Mouse (Mus musculus) heart, postnatal 10 days (tissue): Measurements from ENCODE around the gene Tmem115. TPM values are rescaled to one million over a fixed set of nuclear protein-coding genes. Genes with fewer than 3 reads are reported as not detected.
A peak's percentile ranks its signal among the peaks of the same experiment; 100 is the strongest.
"Not testable (repeated sequence)": the region's sequence is repeated elsewhere in the genome, so short reads cannot be mapped to it uniquely, and the experiment has no call there.

Experiments used
- DNase-seq, 2 experiments: peaks; one replicate each; pipeline ENCODE4 v3.0.0; 2021
- intact Hi-C: fragments of 180-260 bp; cut with DNase I; formaldehyde crosslinking; loops from one replicate; pipeline ENCODE4 v1.15.1; 2025
- total RNA-seq, 2 experiments: library from RNA; stranded (reverse); gene quantifications; 2 replicates each; pipeline ENCODE4 v1.2.3; 2021

Tmem115 gene
- total RNA-seq, 2 experiments from 2014 or later: 25.0 to 26.5 TPM

DNA sequence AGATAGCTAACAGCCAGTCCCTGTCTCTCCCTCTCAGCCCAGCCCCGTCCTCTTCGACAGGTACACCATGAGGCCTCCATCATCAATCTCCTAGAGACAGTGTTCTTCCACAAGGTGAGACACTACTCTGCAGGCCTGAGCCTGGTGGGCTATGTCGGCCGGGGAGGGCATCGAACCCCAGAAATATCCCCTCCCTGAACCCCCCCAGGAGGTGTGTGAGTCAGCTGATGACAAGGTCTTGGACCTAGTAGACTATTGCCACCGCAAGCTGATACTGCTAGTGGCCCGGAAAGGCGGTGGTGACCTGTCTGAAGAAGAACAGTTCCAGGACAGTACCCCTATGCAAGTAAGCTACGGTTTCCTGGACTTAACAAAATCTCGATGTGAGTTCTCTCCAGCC is 15.1 kb downstream of the Tmem115 start:
- intact Hi-C loops: no loop called here
- DNase-seq: no peak

DNA sequence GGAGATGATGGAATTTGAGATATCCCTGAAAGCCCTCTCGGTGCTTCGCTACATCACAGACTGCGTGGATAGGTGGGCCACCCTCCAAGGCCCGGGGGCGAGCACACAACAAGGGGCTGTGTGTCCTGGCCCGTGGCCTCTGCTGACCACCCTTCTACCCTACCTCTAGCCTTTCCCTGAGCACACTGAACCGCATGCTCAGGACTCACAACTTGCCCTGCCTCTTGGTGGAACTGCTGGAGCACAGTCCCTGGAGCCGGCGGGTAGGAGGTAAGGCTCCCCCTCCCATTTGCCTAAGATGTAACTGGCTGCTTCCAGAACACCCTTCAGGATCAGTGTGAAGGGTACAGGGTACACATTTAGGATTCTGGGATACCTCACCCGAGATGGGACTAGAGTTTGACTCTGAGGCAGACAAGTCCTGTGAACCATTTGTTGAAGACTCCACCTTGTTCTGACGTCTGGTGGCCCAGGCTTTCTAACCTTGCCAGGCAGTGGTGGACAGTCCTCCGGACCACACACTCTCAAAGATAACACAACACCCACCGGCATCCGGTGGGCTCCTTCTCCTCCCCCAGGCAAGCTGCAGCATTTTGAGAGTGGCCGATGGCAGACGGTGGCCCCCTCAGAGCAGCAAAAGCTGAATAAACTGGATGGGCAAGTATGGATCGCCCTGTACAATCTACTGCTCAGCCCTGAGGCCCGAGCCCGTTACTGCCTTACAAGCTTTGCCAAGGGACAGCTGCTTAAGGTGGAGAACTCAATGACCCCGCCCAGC is 15.7 kb downstream of the Tmem115 start:
- intact Hi-C loops: no loop called here
- DNase-seq: no peak

DNA sequence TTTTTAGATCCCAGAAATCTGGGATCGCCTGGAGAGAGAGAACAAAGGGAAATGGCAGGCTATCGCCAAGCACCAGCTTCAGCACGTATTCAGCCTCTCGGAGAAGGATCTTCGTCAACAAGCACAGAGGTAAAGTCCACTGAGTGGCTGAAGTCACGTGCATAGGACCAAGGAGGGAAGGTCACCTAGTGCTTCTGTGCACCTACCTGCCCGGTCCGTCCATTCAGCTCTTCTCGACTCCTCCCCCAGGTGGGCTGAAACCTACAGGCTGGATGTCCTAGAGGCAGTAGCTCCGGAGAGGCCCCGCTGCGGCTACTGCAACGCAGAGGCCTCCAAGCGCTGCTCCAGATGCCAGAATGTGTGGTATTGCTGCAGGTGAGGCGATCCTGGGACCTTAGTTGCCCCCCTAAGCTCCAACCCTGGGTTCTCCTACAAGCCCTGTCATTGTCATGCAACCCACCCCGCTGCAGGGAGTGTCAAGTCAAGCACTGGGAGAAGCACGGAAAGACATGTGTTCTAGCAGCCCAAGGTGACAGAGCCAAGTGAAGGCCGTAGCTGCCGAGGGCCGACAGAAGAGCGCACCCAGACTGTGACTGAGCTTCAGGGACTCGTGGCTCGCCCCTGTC is 16.9 kb downstream of the Tmem115 start:
- intact Hi-C loops: no loop called here
- DNase-seq: no peak

DNA sequence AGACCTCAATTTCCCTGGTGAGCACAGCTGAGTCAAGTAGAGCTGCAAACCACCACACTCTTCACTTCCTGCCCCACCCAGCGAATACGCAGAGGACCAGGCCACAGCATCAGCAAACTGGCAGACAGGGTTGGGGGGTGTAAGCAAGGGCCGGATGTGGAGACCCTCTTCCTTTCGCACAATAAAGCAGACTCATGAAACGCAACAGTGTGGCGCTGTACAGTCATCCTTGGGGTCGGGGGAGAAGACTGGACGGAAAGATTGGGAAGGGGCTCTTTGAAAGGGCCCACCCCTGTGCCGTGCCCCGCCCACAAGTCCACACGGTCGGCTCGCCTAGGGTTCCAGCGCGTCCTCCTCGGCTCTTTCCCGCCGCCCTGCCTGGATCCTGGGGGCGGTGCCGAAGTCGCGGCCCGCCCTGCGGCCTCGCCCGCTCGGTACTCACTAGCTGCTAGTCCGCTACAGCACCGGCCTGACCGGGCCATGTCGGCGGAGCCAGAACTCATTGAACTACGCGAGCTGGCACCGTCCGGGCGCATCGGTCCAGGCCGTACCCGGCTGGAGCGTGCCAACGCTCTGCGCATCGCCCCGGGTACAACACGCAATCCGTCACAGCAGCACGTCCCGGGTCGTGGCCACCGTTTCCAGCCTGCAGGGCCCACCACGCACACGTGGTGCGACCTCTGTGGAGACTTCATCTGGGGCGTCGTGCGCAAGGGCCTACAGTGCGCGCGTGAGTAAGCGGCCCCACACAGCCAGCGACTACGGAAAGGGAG is 17.6 kb downstream of the Tmem115 start, which contains the start of gene Rassf1:
Rassf1 (plus strand) TSS at position 439 of the 773 bp plus-strand sequence.
- intact Hi-C loops: no loop called here

DNA sequence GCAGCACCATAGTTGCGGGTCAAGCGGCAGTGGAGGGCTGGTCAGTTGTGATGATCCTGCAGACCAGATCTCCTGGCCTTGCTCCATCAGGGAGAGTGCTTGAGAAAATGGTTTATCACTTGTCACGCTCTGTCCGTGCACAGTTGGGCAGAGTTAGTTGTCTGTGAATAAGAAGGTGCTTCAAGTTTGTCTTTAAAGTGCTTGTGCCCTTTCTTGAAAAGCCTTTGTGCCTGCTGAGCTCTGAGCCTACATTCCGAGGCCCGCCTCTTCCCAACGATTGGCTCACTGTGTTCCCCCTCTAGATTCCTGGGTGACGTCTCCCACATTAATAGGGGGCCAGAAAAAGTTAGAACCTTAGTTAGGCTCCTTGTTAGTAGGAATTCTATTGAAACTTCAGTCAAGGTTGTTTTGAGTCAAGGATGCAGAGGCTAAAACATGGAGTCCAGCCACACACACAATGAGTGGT is 18.2 kb downstream of the Tmem115 start:
- intact Hi-C loops: no loop called here
- DNase-seq: no peak

More for the DNA sequence above, 17.6 kb downstream of the Tmem115 start, which contains the start of gene Rassf1:
- DNase-seq: peak; percentile 76 to 81

DNA sequence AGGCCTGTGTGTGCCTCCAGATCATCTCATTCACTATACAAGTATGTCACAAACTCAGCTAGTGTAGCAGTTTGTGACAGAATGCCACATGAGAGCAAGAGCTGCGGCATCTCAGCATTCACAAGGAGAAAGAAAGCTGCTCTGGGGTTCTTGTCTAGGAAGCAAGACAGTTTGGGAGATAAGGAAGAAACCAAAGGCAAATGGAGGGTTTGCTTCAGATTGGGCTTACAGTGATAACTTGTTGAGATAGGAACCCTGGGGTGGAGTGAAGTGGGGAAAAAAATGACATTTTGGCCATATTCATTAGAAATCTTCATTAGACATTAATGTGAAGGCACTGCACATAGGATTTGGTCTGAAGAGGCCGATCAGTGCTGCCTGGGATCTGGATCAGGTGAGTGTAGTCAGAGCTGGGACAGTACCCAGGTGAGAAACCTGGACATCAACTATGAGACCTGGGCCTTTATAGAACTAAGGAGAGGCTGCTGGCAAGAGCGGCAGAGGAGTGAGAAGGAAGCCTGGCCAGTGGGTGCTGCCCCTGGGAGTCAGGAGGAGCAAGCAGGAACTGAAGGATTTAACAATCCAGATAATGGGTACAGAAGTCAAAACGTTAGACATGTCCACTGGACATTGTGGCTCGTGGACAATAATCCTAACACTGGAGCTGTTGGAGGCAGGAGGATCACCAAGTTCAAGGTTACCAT is 19.1 kb downstream of the Tmem115 start:
- DNase-seq: no peak
- intact Hi-C loops: no loop called here

DNA sequence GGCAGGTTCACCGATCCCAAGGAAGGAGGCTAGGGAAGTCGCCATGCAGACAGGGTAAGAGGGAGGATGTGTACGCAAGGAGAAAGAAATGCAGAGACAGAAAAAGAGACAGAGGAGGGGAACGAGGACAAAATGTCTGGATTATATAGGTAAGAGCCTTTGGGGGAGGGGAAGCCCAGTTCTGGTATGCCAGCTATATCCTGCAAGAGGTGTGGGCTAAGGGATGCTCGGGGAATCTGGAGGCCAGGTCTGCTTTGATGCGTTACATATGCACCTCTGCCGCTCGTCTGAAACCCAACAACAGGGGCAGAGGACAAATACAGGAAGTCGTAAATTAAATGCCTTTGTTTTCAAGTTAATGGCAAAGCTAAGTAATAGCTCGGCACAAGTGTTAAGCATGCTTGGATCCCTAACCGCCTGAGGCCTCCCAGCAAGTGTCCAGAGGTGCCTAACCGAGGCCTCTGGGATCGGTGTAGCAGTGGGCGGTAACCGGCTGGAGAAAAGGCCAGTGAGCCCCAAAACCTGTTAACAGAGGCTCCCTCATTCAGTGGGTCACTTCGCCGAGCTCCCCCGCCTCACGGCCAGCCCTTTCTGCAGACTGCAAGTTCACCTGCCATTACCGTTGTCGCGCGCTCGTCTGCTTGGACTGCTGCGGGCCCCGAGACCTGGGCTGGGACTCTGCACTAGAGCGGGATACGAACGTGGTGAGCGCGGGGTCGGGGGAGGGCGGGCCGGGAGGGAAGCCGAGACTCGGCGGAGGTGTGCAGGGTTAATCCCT is 20.0 kb downstream of the Tmem115 start:
- DNase-seq: peak in 1 of 2 experiments; percentile 51
- intact Hi-C loops: no loop called here

DNA sequence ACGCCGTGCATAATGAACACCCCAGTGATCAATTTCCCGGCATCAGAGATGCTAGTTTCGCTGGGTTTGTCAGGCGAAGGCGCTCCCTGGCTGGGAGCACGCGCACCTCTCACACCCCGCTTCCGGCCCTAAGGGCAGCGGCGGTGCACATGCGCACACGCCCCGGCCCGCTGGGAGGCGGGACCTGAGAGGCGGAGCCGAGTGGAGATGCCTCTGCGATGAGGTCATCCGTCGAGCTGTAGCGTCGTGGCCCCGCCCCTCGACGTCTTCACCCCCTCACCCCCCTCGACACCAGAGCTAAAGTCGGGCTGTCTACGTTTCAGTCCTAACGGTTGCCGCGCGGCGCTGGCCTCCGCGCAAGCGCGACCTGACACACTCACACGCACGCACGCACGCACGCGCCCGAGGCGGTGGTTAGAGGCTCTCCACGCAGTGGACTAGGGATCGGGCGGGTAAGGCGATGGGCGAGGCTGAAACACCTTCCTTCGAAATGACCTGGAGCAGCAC is 20.6 kb downstream of the Tmem115 start:
- peak; percentile 95 to 96 for DNase-seq
- intact Hi-C loops: no loop called here

DNA sequence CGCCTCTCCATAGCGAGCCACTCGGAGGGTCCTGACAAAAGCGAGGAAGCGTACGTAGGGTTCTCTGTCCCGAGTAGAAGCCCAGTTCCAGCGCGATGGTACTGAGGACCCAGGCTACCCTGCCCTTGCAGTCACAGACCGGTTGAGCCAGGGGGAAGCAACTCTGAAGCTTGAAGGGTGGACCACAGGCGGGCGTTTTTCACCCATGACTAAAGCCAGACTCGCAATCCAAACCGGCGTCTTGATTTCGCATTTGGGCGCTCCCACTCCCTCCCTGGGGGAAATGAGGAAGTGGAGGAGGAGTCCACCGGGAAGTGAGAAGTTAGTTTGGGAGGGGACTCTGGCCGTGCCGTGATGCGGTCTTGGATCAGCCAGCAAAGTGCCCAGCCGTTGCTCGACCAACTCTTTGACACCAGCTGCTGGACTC is 21.3 kb downstream of the Tmem115 start:
- intact Hi-C loops: no loop called here

DNA sequence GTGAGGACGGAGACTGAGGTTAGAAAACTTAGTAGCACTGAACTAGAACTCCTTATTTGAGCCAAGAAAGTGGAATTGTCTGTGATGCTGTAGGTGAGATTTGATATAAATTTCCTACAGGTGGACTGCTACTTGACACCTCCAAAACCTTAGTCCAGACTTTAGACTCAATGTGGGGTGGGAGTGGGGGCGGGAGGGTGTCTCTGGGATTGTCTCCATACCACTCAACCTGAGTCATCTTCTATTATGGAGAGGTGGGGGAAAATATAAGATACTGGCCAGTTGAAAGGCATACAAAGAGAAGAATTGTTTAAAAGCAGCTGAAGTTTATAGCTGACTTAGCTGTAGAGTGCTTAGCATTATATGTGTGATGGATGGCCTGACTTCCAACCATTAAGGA is 22.0 kb downstream of the Tmem115 start:
- no peak for DNase-seq
- intact Hi-C loops: no loop called here

More for the DNA sequence above, 21.3 kb downstream of the Tmem115 start:
- peak; percentile 86 to 87 for DNase-seq

DNA sequence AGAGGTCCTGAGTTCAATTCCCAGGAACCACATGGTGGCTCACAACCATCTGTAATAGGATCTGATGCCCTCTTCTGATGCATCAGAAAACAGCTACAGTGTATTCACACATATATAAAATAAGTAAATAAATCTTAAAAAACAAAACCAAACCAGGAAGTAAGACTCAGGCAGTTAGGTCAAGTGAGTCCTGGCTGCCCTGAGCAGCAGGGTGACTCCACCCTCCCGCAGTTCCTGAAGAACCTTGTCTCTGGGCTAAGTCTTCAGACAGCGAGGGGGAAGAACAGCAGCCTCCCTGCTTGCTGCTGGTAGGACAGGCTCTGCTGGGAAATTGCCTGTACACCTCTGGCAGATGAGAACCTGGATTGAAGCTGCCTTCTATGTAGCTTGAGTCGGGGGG is 22.6 kb downstream of the Tmem115 start:
- DNase-seq: no peak
- intact Hi-C loops: no loop called here

DNA sequence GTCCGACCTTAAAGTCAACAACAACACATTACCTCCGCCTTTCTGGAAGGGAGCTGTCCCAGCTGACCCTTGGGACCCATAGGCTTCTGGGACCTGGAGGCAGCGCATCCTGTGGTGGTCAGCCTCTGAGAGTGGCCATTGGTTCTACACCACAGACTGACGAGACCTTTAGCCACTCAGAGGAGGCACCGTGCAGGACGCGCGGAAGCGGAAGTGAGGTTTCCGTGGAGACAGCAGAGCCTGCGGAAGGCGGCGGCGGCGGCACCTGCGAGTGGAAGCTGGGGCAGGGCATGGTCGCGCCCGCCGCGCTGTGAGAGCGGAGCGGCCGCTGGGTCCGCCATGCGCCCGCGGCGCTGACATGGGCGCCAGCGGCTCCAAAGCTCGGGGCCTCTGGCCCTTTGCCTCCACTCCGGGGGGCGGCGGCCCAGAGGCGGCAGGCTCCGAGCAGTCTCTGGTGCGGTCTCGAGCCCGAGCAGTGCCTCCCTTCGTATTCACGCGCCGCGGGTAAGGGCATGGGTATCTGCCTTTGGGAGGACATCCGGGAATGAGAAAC is 29.4 kb downstream of the Tmem115 start, which contains the start of gene Tusc2:
Tusc2 (plus strand) TSS at position 227 of the 553 bp plus-strand sequence.
- DNase-seq: peak; percentile 97
- intact Hi-C loops: no loop called here

DNA sequence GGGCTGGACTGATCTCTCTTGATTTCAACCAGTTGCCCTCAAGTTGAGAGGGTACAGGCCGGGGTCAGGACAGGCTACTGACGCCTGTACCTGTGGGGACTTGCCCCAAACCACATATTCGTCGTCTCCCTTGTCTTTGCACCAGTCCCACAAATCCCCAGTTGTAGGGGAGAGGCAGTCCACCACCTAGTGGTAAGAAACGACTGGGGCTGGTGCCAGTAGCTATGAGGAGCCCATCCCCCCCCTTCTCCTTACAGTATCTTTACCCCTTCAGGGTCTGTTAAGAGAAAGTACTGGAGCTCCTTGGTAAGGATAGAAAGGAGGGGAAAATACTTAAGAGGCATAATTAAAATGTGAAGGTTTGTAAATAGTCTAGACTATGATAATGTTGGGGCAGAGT is 31.8 kb downstream of the Tmem115 start:
- DNase-seq, intact Hi-C loops: not testable (repeated sequence)

DNA sequence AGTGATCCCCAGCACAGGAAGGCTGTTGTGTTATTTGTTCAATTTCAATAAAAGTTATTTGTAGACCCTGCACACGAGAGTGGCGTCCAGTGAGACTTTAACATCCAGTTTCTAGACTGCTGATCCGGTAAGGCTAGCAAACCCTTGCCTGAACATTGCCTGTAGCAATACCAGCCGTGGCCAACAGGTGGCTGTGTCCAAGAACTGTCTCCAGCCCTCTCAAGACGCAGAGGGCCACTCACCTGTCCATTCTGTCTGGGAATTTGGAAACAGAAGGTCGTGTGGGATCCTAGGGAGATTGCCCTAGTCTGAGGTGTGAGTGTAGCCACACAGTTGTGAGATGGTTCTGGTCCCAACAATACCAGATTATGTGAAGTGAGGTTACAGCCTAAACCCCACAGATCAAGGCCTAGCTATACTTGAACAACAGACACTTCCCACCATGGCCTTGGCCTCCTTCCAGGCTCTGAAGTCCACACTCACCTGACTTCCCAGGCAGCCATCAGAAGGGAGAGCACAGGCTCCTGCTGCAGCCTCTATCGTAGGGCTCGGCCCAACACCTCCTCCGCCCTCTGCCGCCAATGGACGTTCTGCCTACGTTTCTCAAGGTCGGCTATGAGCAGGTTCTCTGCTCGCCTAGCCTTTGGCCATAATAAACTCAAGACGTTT is 32.4 kb downstream of the Tmem115 start:
- intact Hi-C loops: no loop called here
- DNase-seq: peak; percentile 90 to 91

DNA sequence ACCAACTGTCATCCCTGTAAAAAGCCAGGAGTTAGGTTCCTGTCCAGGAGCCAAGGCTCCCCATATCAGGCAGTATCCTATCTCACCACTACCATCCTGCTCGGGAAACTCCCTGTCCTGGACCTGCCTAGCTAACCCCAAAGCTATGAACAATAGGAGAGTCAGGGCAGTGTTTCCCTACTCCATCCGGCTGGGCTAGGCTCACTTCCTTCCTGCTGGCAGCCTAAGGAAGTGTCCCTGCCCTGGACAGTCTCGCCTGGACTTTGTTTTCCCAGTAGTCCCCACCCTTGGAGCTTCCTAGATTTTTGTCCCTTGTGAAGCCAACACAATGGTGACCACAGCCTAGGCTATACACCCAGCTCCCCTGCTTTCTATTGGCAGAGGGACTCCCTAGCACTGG is 33.1 kb downstream of the Tmem115 start:
- DNase-seq: peak; percentile 54 to 63
- intact Hi-C loops: no loop called here

DNA sequence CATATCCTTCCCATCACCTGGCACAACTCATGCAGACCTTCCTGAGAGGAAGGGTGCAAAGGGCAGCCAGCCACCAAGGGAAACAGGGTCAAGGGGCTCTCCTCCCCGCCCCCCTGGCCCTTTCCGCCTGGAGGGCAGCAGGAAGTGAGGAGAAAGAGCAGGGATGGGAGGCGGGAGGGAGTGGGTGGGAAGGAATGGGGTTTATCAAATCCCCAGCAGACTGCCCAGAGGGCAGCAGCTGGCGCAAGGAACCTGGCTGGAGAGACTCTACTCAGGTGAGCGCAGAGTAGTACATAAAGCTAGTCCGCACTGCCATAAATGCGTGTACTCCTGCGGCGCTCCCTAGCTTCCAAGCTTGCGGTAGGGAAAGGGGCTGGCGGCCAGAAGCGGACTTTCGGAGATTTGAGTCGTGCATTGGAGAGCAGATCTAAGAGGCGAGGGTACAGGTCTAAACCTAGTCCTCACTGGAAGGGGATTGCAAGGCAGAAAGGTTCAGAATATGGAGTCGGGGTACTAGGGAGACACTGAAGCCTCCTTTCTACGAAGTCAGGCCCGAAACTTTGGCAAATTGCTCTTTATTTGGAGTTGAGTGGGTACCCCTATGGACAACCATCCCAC is 34.1 kb downstream of the Tmem115 start, which contains the start of gene Hyal2:
Hyal2 (plus strand) TSS at position 244 of the 618 bp plus-strand sequence.
- DNase-seq: peak in 1 of 2 experiments; percentile 48
- intact Hi-C loops: no loop called here

DNA sequence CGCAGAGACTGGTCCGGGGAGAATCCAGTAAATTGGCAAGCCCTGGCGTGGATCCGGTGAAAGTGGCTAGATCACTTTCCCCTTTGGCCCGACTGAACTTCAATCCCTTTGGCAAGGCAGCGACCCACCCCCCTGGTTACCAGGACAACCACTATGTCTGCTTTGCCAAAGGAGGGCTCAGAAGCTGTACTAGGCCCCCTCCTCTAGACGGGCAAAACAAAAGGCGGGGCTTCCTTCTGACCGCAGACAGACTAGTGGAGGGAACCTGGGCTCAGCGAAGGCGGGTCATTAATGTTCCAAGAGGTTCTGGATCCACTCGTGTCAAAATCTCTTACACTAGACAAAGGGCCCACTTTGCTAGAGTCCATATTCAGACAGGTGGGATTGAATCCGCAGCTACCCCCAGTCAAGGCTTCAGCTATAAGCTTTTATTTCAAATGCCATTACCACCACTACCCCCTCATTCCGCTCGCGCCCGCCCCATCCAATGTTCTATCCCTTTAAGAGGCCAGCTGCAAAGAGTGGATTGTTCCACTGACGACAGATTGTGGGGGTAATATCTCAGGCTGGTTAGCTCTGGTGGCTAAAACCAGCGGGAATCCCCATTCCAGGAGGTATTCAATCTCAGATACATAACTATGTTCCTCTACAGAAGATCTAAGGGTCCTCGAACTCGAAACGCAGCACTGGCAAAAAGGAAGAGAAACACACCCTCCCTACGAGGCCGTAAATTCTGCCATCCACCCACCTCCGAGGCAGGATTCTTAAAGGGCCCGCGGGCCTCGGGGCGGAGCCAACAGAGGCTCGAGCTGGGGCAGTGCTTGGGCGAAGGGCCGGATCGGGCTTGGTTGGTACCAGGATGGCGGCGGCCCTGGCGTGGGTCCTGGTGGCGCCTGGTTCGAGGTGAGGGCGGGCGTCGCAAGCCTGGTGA is 34.9 kb downstream of the Tmem115 start:
- intact Hi-C loops: no loop called here
- DNase-seq: peak; percentile 91
